Mouse (Mus musculus) spleen, postnatal 36 days (tissue): ENCODE data around the gene Bst1.
A peak's percentile ranks its signal among the peaks of the same experiment; 100 is the strongest.

Source experiments
- DNase-seq, 2 experiments: peaks; one replicate each; pipeline ENCODE4 v3.0.0; 2022; ENCODE audit warnings: low spot score in 2 of 2, mixed read lengths in 1 of 2

The Bst1 gene

GRCm38 (mm10) chr5:43810427-43811062, 8.1 kb upstream of the Bst1 start:
- DNase-seq, result no peak

GRCm38 (mm10) chr5:43814536-43814935, 4.1 kb upstream of the Bst1 start:
- DNase-seq, result no peak

- no peak for DNase-seq
Measured at GRCm38 (mm10) chr5:43815769-43816168, 2.9 kb upstream of the Bst1 start.

- no peak for DNase-seq
Measured at GRCm38 (mm10) chr5:43820785-43821184, 2.1 kb downstream of the Bst1 start.

GRCm38 (mm10) chr5:43821538-43821937, 2.9 kb downstream of the Bst1 start, which contains the start of gene Fbxl5:
Gene Fbxl5, minus strand, starts transcription at chr5:43821638.
- DNase-seq, result no peak

- DNase-seq, result no peak
Measured at GRCm38 (mm10) chr5:43822199-43822598, 3.5 kb downstream of the Bst1 start.

GRCm38 (mm10) chr5:43822824-43823223, 4.1 kb downstream of the Bst1 start:
- no peak for DNase-seq

GRCm38 (mm10) chr5:43824580-43824979, 5.9 kb downstream of the Bst1 start:
- peak; percentile 88 to 89 for DNase-seq

GRCm38 (mm10) chr5:43826883-43827282, 8.2 kb downstream of the Bst1 start:
- no peak for DNase-seq

- no peak for DNase-seq
Measured at GRCm38 (mm10) chr5:43827366-43827765, 8.7 kb downstream of the Bst1 start.

- no peak for DNase-seq
Measured at GRCm38 (mm10) chr5:43836590-43836989, 17.9 kb downstream of the Bst1 start.

GRCm38 (mm10) chr5:43837372-43837771, 18.7 kb downstream of the Bst1 start:
- DNase-seq, result peak; percentile 30 to 62

- peak; percentile 65 to 77 for DNase-seq
Measured at GRCm38 (mm10) chr5:43841144-43842010, 22.7 kb downstream of the Bst1 start.

GRCm38 (mm10) chr5:43842011-43842285, 23.3 kb downstream of the Bst1 start:
- DNase-seq, result peak; percentile 68

- DNase-seq, result peak; percentile 44 to 57
Measured at GRCm38 (mm10) chr5:43842576-43843155, 24.0 kb downstream of the Bst1 start.

- no peak for DNase-seq
Measured at GRCm38 (mm10) chr5:43845083-43845482, 26.4 kb downstream of the Bst1 start.

GRCm38 (mm10) chr5:43845646-43846045, 27.0 kb downstream of the Bst1 start:
- DNase-seq, result peak; percentile 75 to 78

GRCm38 (mm10) chr5:43846227-43846626, 27.5 kb downstream of the Bst1 start:
- no peak for DNase-seq

GRCm38 (mm10) chr5:43847555-43847954, 28.9 kb downstream of the Bst1 start:
- no peak for DNase-seq

- DNase-seq, result no peak
Measured at GRCm38 (mm10) chr5:43848275-43848674, 29.6 kb downstream of the Bst1 start.

- DNase-seq, result peak in 1 of 2 experiments; percentile 49
Measured at GRCm38 (mm10) chr5:43853096-43853867, 34.6 kb downstream of the Bst1 start.

GRCm38 (mm10) chr5:43853868-43854488, 35.3 kb downstream of the Bst1 start:
- DNase-seq, result peak; percentile 62 to 71
